Mouse (Mus musculus) lung, postnatal 0 days (tissue): ENCODE measurements around the gene Sod1. TPM values are rescaled to one million over a fixed set of nuclear protein-coding genes. Genes with fewer than 3 reads are reported as not detected.
"Not testable (repeated sequence)": the region's sequence is repeated elsewhere in the genome, so short reads cannot be mapped to it uniquely, and the experiment has no call there.

Source experiments
- ATAC-seq: fragments of 200-750 bp; cut with Nextera tagmentation; 2 replicates; pipeline ENCODE4 v1.8.0; 2017; ENCODE audit warnings: moderate library complexity
- DNase-seq: peaks from one replicate; pipeline ENCODE4 v3.0.0-alpha.2; 2016; ENCODE audit warnings: low spot score
- H3K27ac ChIP-seq: fragments of 300-500 bp; sonication (generic); 2 replicates; pipeline ENCODE4 v1.5.1; 2014; ENCODE audit warnings: antibody characterized with exemption, mild to moderate bottlenecking, low read length, mixed read lengths
- H3K27me3 ChIP-seq: fragments of 300-500 bp; sonication (generic); replicated peaks from 2 replicates; pipeline ENCODE4 v1.6.1; 2014; ENCODE audit warnings: low read length, mixed read lengths; ENCODE audit not compliant: insufficient read depth
- H3K36me3 ChIP-seq: fragments of 300-500 bp; sonication (generic); 2 replicates; pipeline ENCODE4 v1.6.1; 2014; ENCODE audit warnings: low read length, mixed read lengths; ENCODE audit not compliant: insufficient read depth
- H3K4me1 ChIP-seq: fragments of 300-500 bp; sonication (generic); 2 replicates; pipeline ENCODE4 v1.6.1; 2014; ENCODE audit warnings: antibody characterized with exemption, low read depth, low read length, mixed read lengths; ENCODE audit not compliant: insufficient read depth
- H3K4me2 ChIP-seq: fragments of 300-500 bp; sonication (generic); replicated peaks from 2 replicates; pipeline ENCODE4 v1.6.1; 2014; ENCODE audit warnings: low read depth, mild to moderate bottlenecking, low read length, moderate library complexity, mixed read lengths
- H3K4me3 ChIP-seq: fragments of 300-500 bp; sonication (generic); 2 replicates; pipeline ENCODE4 v1.5.1; 2014; ENCODE audit warnings: low read depth, low read length
- H3K9ac ChIP-seq: fragments of 300-500 bp; sonication (generic); replicated peaks from 2 replicates; pipeline ENCODE4 v1.6.1; 2014; ENCODE audit warnings: low read depth, mild to moderate bottlenecking
- H3K9me3 ChIP-seq: fragments of 300-500 bp; sonication (generic); 2 replicates; pipeline ENCODE4 v1.6.1; 2016; ENCODE audit warnings: low read length, mixed read lengths
- CTCF ChIP-seq: IDR thresholded peaks from 2 replicates; pipeline ENCODE4 v1.5.1; 2016; ENCODE audit warnings: antibody characterized with exemption, mild to moderate bottlenecking
- EP300 ChIP-seq: IDR thresholded peaks from 2 replicates; pipeline ENCODE4 v1.6.1; 2016; ENCODE audit warnings: antibody characterized with exemption, mild to moderate bottlenecking, control low read depth
- WGBS: fragments of 180-500 bp; shearing (Covaris S2); extraction: QIAGEN DNeasy Blood & Tissue Kit; methylation state at CpG from one replicate; pipeline ENCODE4 v1.1.7; 2014; 5-methylcytosine and 5-hydroxymethylcytosine counted together
- polyA plus RNA-seq: library from polyadenylated mRNA; unstranded; fragments of >200 nt; fragmentation: Nextera tagmentation; extraction: Ambion mirVana; gene quantifications from 2 replicates; pipeline ENCODE4 v1.2.1, GENCODE M21; 2015

Sod1 gene
- polyA plus RNA-seq, 1 experiment from 2014 or later = 1,843 TPM

DNA sequence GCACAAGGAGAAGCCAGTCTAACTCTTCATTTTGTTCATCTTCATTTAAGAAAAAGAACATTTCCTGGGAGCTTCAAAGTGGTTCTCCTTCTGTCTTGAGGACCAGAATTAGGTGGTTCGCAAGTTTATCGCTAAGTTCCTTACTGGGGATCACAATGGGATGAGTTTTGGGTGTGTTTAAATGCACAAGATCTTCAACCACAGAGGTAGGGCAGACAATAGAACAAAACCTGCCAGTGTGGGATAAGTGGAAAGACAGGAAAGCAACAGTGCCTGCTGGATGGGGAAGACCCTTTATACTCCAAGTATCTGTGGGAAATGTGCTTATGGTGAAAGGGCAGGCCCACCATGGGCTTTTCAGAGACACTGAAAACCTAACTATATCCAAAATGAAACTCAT is 15.7 kb upstream of the Sod1 start:
- WGBS = 97% methylated on average over 2 of the region's 2 CpGs
- Histone ChIP-seq H3K4me2 (no peak overlapping the region), H3K4me1 (no peaks in the 10 kb centered on the region; the same call in 1 of the 2 replicates), H3K4me3 (no peak overlapping the region), H3K36me3 (no peaks in the 10 kb centered on the region), H3K9ac (no peak overlapping the region), H3K9me3 (no peaks in the 10 kb centered on the region), H3K27ac (no peak overlapping the region), H3K27me3 (no peaks in the 10 kb centered on the region)
- no peak for TF ChIP-seq CTCF
- no peak for TF ChIP-seq EP300
- DNase-seq = no peak
- no peak for ATAC-seq

DNA sequence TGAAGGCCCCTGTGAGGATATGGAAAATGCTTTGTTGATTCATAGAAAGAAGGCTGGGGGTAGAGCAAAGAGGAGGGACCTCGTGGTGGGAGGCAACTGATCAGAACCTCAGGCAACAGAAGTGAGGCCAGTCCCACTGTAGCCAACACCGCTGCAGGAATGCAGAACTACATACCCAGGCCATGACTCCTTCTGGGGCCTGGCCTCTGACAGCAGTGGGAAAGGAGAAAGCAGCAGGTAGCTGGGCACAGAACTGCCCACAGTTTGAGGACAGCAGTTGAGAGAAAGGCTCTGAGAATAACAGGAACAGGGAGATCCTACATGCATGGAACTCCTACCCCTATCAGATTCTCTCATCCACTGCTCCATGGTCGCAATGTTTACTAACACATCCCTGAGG is 11.6 kb upstream of the Sod1 start:
- H3K4me3 ChIP-seq = no peak overlapping the region
- TF ChIP-seq EP300 = no peak
- TF ChIP-seq CTCF = no peak
- peak overlapping the region; percentile 38 for H3K27ac ChIP-seq
- H3K4me1 ChIP-seq = peaks cover 2% of the 10 kb centered on the region; the same call in 1 of the 2 replicates
- DNase-seq (no peak), ATAC-seq (peak; percentile 65)
- no peaks in the 10 kb centered on the region for H3K9me3 ChIP-seq
- no peaks in the 10 kb centered on the region for H3K27me3 ChIP-seq
- no peak overlapping the region for H3K9ac ChIP-seq
- WGBS = 55% methylated on average over 3 of the region's 3 CpGs
- H3K36me3 ChIP-seq = no peaks in the 10 kb centered on the region
- no peak overlapping the region for H3K4me2 ChIP-seq

DNA sequence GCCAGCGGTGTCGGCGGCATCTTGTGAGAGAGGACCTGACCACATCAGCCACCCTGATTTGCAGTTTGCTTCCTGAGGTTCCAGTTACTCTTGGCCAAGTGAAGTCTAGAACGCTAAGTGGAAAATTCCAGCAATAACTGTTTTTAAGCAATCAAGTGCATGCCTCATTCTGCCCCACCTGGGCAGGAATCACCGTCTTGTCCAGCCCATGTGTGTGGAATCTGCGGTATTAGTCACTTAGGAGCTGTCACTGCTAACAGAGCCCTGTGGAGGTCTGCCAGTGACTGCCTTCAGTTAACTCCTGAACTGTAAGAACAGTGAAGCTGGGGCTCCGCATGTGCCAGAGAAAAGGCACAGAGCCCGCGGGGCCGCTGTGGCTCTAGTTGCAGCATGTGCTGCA is 9.8 kb upstream of the Sod1 start:
- Histone ChIP-seq H3K36me3 (no peaks in the 10 kb centered on the region), H3K9me3 (no peaks in the 10 kb centered on the region), H3K27ac (peak overlapping the region; percentile 33), H3K9ac (no peak overlapping the region), H3K27me3 (no peaks in the 10 kb centered on the region), H3K4me2 (0 out of 2 replicates have a peak overlapping the region, but pooled peaks have one; percentile 17), H3K4me1 (peaks cover 2% of the 10 kb centered on the region; the same call in 1 of the 2 replicates), H3K4me3 (no peak overlapping the region)
- peak; percentile 85 for ATAC-seq
- no peak for TF ChIP-seq CTCF
- peak; percentile 76 for TF ChIP-seq EP300
- 48% methylated on average over 10 of the region's 10 CpGs for WGBS
- peak; percentile 72 for DNase-seq

DNA sequence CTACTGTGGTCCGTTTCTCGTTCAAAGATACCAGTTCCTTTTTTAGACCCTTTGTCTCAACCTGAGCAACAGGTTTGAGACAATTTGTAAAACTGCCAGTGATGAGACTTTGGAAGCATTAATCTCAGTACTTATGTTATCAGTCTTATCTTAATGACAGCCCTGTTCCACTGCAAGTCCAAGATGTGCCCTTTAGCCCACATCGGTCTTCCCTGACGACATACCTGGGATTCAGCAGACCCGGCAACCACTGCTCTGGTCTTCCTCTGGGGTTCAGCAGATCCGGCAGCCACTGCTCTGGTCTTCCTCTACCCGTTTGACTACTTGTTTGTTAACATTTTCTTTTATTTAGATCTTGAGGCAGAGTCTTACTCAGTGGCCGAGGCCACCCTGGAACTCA is 8.8 kb upstream of the Sod1 start:
- 61% methylated on average over 8 of the region's 8 CpGs for WGBS
- H3K4me1 ChIP-seq = peaks cover 2% of the 10 kb centered on the region; the same call in 1 of the 2 replicates
- no peak overlapping the region for H3K27ac ChIP-seq
- H3K9me3 ChIP-seq = no peaks in the 10 kb centered on the region
- no peaks in the 10 kb centered on the region for H3K36me3 ChIP-seq
- DNase-seq (no peak), ATAC-seq (no peak)
- no peak overlapping the region for H3K4me2 ChIP-seq
- no peaks in the 10 kb centered on the region for H3K27me3 ChIP-seq
- H3K4me3 ChIP-seq = no peak overlapping the region
- no peak for TF ChIP-seq CTCF
- TF ChIP-seq EP300 = no peak
- no peak overlapping the region for H3K9ac ChIP-seq

DNA sequence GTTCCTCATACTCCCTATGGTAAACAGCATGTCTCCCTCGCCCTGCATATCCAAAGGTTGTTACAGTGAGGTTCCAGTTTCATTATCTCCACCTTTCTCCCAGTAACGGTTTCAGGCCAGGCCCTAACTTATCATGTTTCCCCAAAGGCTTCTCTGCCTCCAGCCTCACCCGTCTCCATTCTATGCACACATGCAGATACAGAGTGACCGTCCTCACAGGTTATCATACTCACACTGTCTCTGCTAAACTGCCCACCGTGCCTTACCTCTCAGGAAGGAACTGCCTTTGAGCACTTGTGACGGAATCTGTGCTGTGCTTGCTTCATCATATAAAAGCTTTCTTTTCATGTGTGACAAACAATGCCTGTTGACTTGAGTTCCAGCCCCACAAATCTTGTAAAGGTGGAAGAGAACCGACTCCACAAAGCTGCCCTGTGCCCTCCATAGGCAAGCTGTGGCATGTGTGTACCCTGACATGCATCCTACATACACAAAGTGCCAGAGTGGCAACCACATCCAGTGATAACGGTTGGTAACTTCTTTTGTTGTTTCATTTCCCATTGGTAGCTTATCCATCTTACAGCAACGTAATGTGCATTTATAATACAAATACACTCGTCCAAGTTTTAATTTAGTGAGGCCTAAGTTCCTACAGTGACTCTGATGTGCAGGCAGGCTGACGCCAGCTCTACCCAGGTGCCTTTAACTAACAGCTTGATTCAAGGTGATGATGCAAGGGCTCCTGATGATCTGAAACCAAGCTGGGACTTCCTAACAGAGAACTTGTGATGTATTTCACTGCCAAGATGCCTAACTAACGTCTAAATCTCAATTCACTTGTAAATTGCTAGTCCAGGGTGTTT is 6.8 kb upstream of the Sod1 start:
- Histone ChIP-seq H3K27ac (no peak overlapping the region), H3K36me3 (no peaks in the 10 kb centered on the region), H3K27me3 (no peaks in the 10 kb centered on the region), H3K4me2 (no peak overlapping the region), H3K4me3 (no peak overlapping the region), H3K4me1 (peaks cover 2% of the 10 kb centered on the region; the same call in 1 of the 2 replicates), H3K9ac (no peak overlapping the region), H3K9me3 (no peaks in the 10 kb centered on the region)
- DNase-seq (no peak), ATAC-seq (no peak)
- 69% methylated on average over 12 of the region's 12 CpGs for WGBS
- TF ChIP-seq EP300 (no peak), CTCF (no peak)

GRCm38 (mm10) chr16:90214731-90215565 is 5.6 kb upstream of the Sod1 start:
- TF ChIP-seq EP300 (no peak), CTCF (no peak)
- H3K4me3 ChIP-seq = no peak overlapping the region
- no peaks in the 10 kb centered on the region for H3K36me3 ChIP-seq
- no peaks in the 10 kb centered on the region for H3K9me3 ChIP-seq
- no peak overlapping the region for H3K27ac ChIP-seq
- peaks cover 2% of the 10 kb centered on the region; the same call in 1 of the 2 replicates for H3K4me1 ChIP-seq
- DNase-seq = no peak
- no peak overlapping the region for H3K4me2 ChIP-seq
- 87% methylated on average over 11 of the region's 11 CpGs for WGBS
- H3K9ac ChIP-seq = no peak overlapping the region
- no peaks in the 10 kb centered on the region for H3K27me3 ChIP-seq
- ATAC-seq = no peak

DNA sequence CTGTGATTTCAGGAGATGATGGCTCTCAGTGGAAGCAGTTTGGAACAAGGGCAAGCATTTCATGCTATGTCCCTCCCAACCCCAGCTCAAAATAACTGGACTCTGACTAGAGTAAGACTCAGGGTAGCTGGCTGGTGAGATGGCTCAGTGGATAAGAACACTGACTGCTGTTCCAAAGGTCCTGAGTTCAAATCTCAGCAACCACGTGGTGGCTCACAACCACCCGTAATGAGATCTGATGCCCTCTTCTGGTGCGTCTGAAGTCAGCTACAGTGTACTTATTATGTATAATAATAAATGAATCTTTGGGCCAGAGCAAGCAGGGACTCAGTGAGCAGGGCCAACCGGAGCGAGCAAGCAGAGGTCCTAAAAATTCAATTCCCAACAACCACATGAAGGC is 4.7 kb upstream of the Sod1 start:
- H3K4me3 ChIP-seq, DNase-seq, H3K9me3 ChIP-seq, H3K27me3 ChIP-seq, H3K9ac ChIP-seq, H3K4me1 ChIP-seq, H3K36me3 ChIP-seq, ATAC-seq, H3K27ac ChIP-seq, H3K4me2 ChIP-seq: not testable (repeated sequence)
- WGBS = 78% methylated on average over 5 of the region's 5 CpGs
